Mouse (Mus musculus): ENCODE measurements around the gene Tnfsfm13.
"Not testable (repeated sequence)": the region's sequence is repeated elsewhere in the genome, so short reads cannot be mapped to it uniquely, and the experiment has no call there.

Tnfsfm13 gene

GRCm38 (mm10) chr11:69695361-69696181, at the start of gene Tnfsfm13, which contains the start of gene Tnfsf12:
TSS of gene Tnfsfm13 (minus strand) at chr11:69696098.
TSS of gene Tnfsf12 (minus strand) at chr11:69695849.
- DNase-seq (ENCODE audit: low spot score in 2 of 2): peak; percentile 64 to 77

- DNase-seq (ENCODE audit: low spot score in 2 of 2): not testable (repeated sequence)
These were observed 35.5 kb upstream of the Tnfsfm13 start for GRCm38 (mm10) chr11:69731408-69731807.

GRCm38 (mm10) chr11:69729063-69729462, 33.2 kb upstream of the Tnfsfm13 start:
- peak in 1 of 2 experiments; percentile 41 for DNase-seq (ENCODE audit: low spot score in 2 of 2)

- DNase-seq (ENCODE audit: low spot score in 2 of 2): no peak
These were observed 30.1 kb upstream of the Tnfsfm13 start for GRCm38 (mm10) chr11:69725951-69726350.

- no peak for DNase-seq (ENCODE audit: low spot score in 2 of 2)
These were observed 27.2 kb upstream of the Tnfsfm13 start for GRCm38 (mm10) chr11:69723074-69723473.

- peak; percentile 10 to 40 for DNase-seq (ENCODE audit: low spot score in 2 of 2)
These were observed 25.0 kb upstream of the Tnfsfm13 start for GRCm38 (mm10) chr11:69720852-69721251.

- no peak for DNase-seq (ENCODE audit: low spot score in 2 of 2)
These were observed 23.5 kb upstream of the Tnfsfm13 start for GRCm38 (mm10) chr11:69719423-69719822.

GRCm38 (mm10) chr11:69718661-69719060, 22.8 kb upstream of the Tnfsfm13 start:
- DNase-seq (ENCODE audit: low spot score in 2 of 2): no peak

GRCm38 (mm10) chr11:69716953-69717352, 21.1 kb upstream of the Tnfsfm13 start:
- DNase-seq (ENCODE audit: low spot score in 2 of 2): no peak

GRCm38 (mm10) chr11:69715929-69716328, 20.0 kb upstream of the Tnfsfm13 start:
- peak; percentile 35 to 63 for DNase-seq (ENCODE audit: low spot score in 2 of 2)

GRCm38 (mm10) chr11:69715482-69715881, 19.6 kb upstream of the Tnfsfm13 start:
- DNase-seq (ENCODE audit: low spot score in 2 of 2): no peak

- no peak for DNase-seq (ENCODE audit: low spot score in 2 of 2)
These were observed 18.9 kb upstream of the Tnfsfm13 start for GRCm38 (mm10) chr11:69714636-69715329.

GRCm38 (mm10) chr11:69712954-69713672, 17.2 kb upstream of the Tnfsfm13 start:
- no peak for DNase-seq (ENCODE audit: low spot score in 2 of 2)

GRCm38 (mm10) chr11:69711082-69711481, 15.2 kb upstream of the Tnfsfm13 start:
- no peak for DNase-seq (ENCODE audit: low spot score in 2 of 2)

- no peak for DNase-seq (ENCODE audit: low spot score in 2 of 2)
These were observed 14.6 kb upstream of the Tnfsfm13 start for GRCm38 (mm10) chr11:69710470-69710869.

- no peak for DNase-seq (ENCODE audit: low spot score in 2 of 2)
These were observed 13.9 kb upstream of the Tnfsfm13 start for GRCm38 (mm10) chr11:69709554-69710446.

- DNase-seq (ENCODE audit: low spot score in 2 of 2): no peak
These were observed 12.8 kb upstream of the Tnfsfm13 start for GRCm38 (mm10) chr11:69708614-69709265.

- no peak for DNase-seq (ENCODE audit: low spot score in 2 of 2)
These were observed 12.0 kb upstream of the Tnfsfm13 start for GRCm38 (mm10) chr11:69707873-69708381.

- no peak for DNase-seq (ENCODE audit: low spot score in 2 of 2)
These were observed 11.6 kb upstream of the Tnfsfm13 start for GRCm38 (mm10) chr11:69707480-69707847.

GRCm38 (mm10) chr11:69706775-69707479, 11.0 kb upstream of the Tnfsfm13 start:
- peak in 1 of 2 experiments; percentile 75 for DNase-seq (ENCODE audit: low spot score in 2 of 2)
